Mouse (Mus musculus): ENCODE data around the gene Mfap1a. TPM values are rescaled to one million over a fixed set of nuclear protein-coding genes. Genes with fewer than 3 reads are reported as not detected.

Gene Mfap1a
- polyA plus RNA-seq, 1 experiment from 2014 or later, result 32.5 TPM

Small RNA genes lying within 50 kb of the gene (microRNA-seq; reads per million reads assigned to microRNA genes)
- gene Gm22953, result not detected

Other genes with a start within 250 kb of the Mfap1a start
- 132 and 136 TPM in 2 replicates for gene Trp53bp1, start 235.3 kb downstream of the Mfap1a start, polyA plus RNA-seq (2016; fragmentation: Nextera tagmentation; extraction: Ambion mirVana)
- gene Map1a, start 217.1 kb downstream of the Mfap1a start, polyA plus RNA-seq (2016; fragmentation: Nextera tagmentation; extraction: Ambion mirVana), result 2.5 and 3.0 TPM in 2 replicates
- gene Ppip5k1, start 151.3 kb downstream of the Mfap1a start, polyA plus RNA-seq (2016; fragmentation: Nextera tagmentation; extraction: Ambion mirVana), result 7.6 and 9.9 TPM in 2 replicates
- 1.6 and 2.1 TPM in 2 replicates for gene Ckmt1, start 149.0 kb downstream of the Mfap1a start, polyA plus RNA-seq (2016; fragmentation: Nextera tagmentation; extraction: Ambion mirVana)
- gene Strc, start 119.5 kb downstream of the Mfap1a start, polyA plus RNA-seq (2016; fragmentation: Nextera tagmentation; extraction: Ambion mirVana), result not detected in 2 replicates
- 620 and 666 TPM in 2 replicates for gene Pdia3, start 92.9 kb downstream of the Mfap1a start, polyA plus RNA-seq (2016; fragmentation: Nextera tagmentation; extraction: Ambion mirVana)
- gene Catsper2, start 92.9 kb downstream of the Mfap1a start, polyA plus RNA-seq (2016; fragmentation: Nextera tagmentation; extraction: Ambion mirVana), result 3.5 and 4.1 TPM in 2 replicates
- gene Ell3, start 62.4 kb downstream of the Mfap1a start, polyA plus RNA-seq (2016; fragmentation: Nextera tagmentation; extraction: Ambion mirVana), result 10.8 and 13.5 TPM in 2 replicates
- 521 and 544 TPM in 2 replicates for gene Serf2, start 57.5 kb downstream of the Mfap1a start, polyA plus RNA-seq (2016; fragmentation: Nextera tagmentation; extraction: Ambion mirVana)
- 150 and 153 TPM in 2 replicates for gene Hypk, start 53.4 kb downstream of the Mfap1a start, polyA plus RNA-seq (2016; fragmentation: Nextera tagmentation; extraction: Ambion mirVana)
- gene Serinc4, start 49.9 kb downstream of the Mfap1a start, polyA plus RNA-seq (2016; fragmentation: Nextera tagmentation; extraction: Ambion mirVana), result 0.14 TPM in 1 of 2 replicates, not detected in the other
- gene Mfap1b, start 32.6 kb downstream of the Mfap1a start, polyA plus RNA-seq (2016; fragmentation: Nextera tagmentation; extraction: Ambion mirVana), result 66.1 and 67.7 TPM in 2 replicates
- gene Wdr76, start 58 bp upstream of the Mfap1a start, polyA plus RNA-seq (2016; fragmentation: Nextera tagmentation; extraction: Ambion mirVana), result 8.9 and 9.2 TPM in 2 replicates